In the genomic region with DNA sequence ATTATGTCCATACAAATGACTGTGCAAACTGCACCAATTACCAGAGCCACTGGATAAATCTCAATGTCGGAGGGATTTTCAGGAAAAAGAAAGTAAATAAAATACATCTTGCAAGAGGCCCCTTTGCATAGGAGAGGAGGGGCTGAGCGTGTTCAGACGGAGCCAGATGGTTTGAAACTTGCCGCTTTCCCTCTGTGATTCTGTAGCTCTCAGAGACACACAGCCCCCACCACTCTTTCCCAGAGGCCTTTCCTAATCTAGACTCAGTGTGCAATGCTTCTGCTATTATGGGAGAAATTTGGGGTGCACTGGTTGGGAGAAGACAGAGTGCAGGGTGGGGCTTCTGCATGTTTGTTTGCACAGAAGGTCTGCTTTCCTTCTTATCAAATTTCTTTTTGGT, we compare ENCODE assay signal across 25 mouse cellular contexts.
DNase-seq lines count a peak whose midpoint lies in the region; ATAC-seq lines count a peak whose summit lies in the region.
"Had no signal": no experiment of that assay in that cellular context is flagged by ENCODE, and none has a peak within 500 bp of the region (broad histone marks: within the 10 kb centered on the region; RNA-seq: fewer than 3 reads in every experiment).

No protein-coding gene starts in this region.

- no peak overlapping the region for H3K4me3 ChIP-seq in forebrain, embryonic 15.5 days
- H3K4me3 ChIP-seq in forebrain, embryonic 12.5 days (replicated peaks) = no peak overlapping the region
- no peak overlapping the region for H3K4me3 ChIP-seq in embryonic facial prominence, embryonic 14.5 days (ENCODE audit: low read depth, low read length)
- H3K4me3 ChIP-seq: embryonic facial prominence, embryonic 15.5 days; heart, embryonic 12.5 days; heart, embryonic 15.5 days; hindbrain, embryonic 10.5 days; hindbrain, embryonic 13.5 days; intestine, embryonic 15.5 days had no signal

- no peaks in the 10 kb centered on the region for H3K36me3 ChIP-seq in forebrain, embryonic 15.5 days
- no peaks in the 10 kb centered on the region for H3K36me3 ChIP-seq in forebrain, embryonic 12.5 days (replicated peaks)
- H3K36me3 ChIP-seq in embryonic facial prominence, embryonic 14.5 days (ENCODE audit: control insufficient read depth, insufficient read depth, low read length) = no peaks in the 10 kb centered on the region
- H3K36me3 ChIP-seq: embryonic facial prominence, embryonic 15.5 days; heart, embryonic 12.5 days; heart, embryonic 15.5 days; hindbrain, embryonic 10.5 days; hindbrain, embryonic 13.5 days; intestine, embryonic 15.5 days had no signal

- no peak overlapping the region for H3K9ac ChIP-seq in forebrain, embryonic 15.5 days (replicated peaks)
- H3K9ac ChIP-seq in forebrain, embryonic 12.5 days = no peak overlapping the region
- H3K9ac ChIP-seq in embryonic facial prominence, embryonic 14.5 days (ENCODE audit: low read depth, low read length) = no peak overlapping the region
- H3K9ac ChIP-seq: embryonic facial prominence, embryonic 15.5 days; heart, embryonic 12.5 days; heart, embryonic 15.5 days; hindbrain, embryonic 13.5 days; intestine, embryonic 15.5 days had no signal

- peaks cover 6% of the 10 kb centered on the region; the same call in 1 of the 2 replicates for H3K4me1 ChIP-seq in forebrain, embryonic 15.5 days
- H3K4me1 ChIP-seq in forebrain, embryonic 12.5 days = no peaks in the 10 kb centered on the region
- H3K4me1 ChIP-seq in embryonic facial prominence, embryonic 14.5 days (ENCODE audit: control insufficient read depth, insufficient read depth, low read length) = no peaks in the 10 kb centered on the region
- H3K4me1 ChIP-seq: embryonic facial prominence, embryonic 15.5 days; heart, embryonic 12.5 days; heart, embryonic 15.5 days; hindbrain, embryonic 10.5 days; hindbrain, embryonic 13.5 days; intestine, embryonic 15.5 days had no signal

- 59% methylated on average over 4 of the region's 4 CpGs for WGBS in forebrain, embryonic 15.5 days
- 80% methylated on average over 4 of the region's 4 CpGs for WGBS in forebrain, embryonic 12.5 days
- WGBS in embryonic facial prominence, embryonic 14.5 days = 31% methylated on average over 4 of the region's 4 CpGs

- H3K27me3 ChIP-seq in forebrain, embryonic 15.5 days = no peaks in the 10 kb centered on the region
- no peaks in the 10 kb centered on the region for H3K27me3 ChIP-seq in forebrain, embryonic 12.5 days
- H3K27me3 ChIP-seq in embryonic facial prominence, embryonic 14.5 days (replicated peaks; ENCODE audit: control insufficient read depth, insufficient read depth, low read length) = no peaks in the 10 kb centered on the region
- H3K27me3 ChIP-seq: embryonic facial prominence, embryonic 15.5 days; heart, embryonic 12.5 days; heart, embryonic 15.5 days; hindbrain, embryonic 13.5 days; intestine, embryonic 15.5 days had no signal

- peak; percentile 85; the same call in 1 of the 2 replicates for ATAC-seq in forebrain, embryonic 15.5 days (replicated peaks)
- no peak for ATAC-seq in forebrain, embryonic 12.5 days (ENCODE audit: low FRiP score)
- ATAC-seq in frontal cortex, adult (ENCODE audit: low TSS enrichment) = peak; percentile 50
- ATAC-seq in embryonic facial prominence, embryonic 14.5 days (ENCODE audit: low read depth) = no peak
- ATAC-seq: CD4-positive, CD25-positive, alpha-beta regulatory T cell, adult 4 months; hindbrain, embryonic 16.5 days; intestine, embryonic 15.5 days had no signal

- H3K27ac ChIP-seq in forebrain, embryonic 15.5 days (replicated peaks) = no peak overlapping the region
- no peak overlapping the region for H3K27ac ChIP-seq in forebrain, embryonic 12.5 days
- H3K27ac ChIP-seq in embryonic facial prominence, embryonic 14.5 days (replicated peaks; ENCODE audit: low read depth, low read length) = no peak overlapping the region
- H3K27ac ChIP-seq: embryonic facial prominence, embryonic 15.5 days; heart, embryonic 15.5 days; hindbrain, embryonic 10.5 days; hindbrain, embryonic 13.5 days; intestine, embryonic 15.5 days had no signal

- no peak overlapping the region for H3K4me2 ChIP-seq in forebrain, embryonic 15.5 days (replicated peaks)
- no peak overlapping the region for H3K4me2 ChIP-seq in forebrain, embryonic 12.5 days
- no peak overlapping the region for H3K4me2 ChIP-seq in embryonic facial prominence, embryonic 14.5 days (ENCODE audit: low read depth, low read length)
- H3K4me2 ChIP-seq: embryonic facial prominence, embryonic 15.5 days; heart, embryonic 12.5 days; heart, embryonic 15.5 days; hindbrain, embryonic 13.5 days; intestine, embryonic 15.5 days had no signal

- no peaks in the 10 kb centered on the region for H3K9me3 ChIP-seq in forebrain, embryonic 15.5 days
- no peaks in the 10 kb centered on the region for H3K9me3 ChIP-seq in forebrain, embryonic 12.5 days
- no peaks in the 10 kb centered on the region for H3K9me3 ChIP-seq in embryonic facial prominence, embryonic 14.5 days (ENCODE audit: control insufficient read depth, low read length)
- H3K9me3 ChIP-seq: embryonic facial prominence, embryonic 15.5 days; heart, embryonic 12.5 days; heart, embryonic 15.5 days; hindbrain, embryonic 10.5 days; hindbrain, embryonic 13.5 days; intestine, embryonic 15.5 days had no signal

- DNase-seq in frontal cortex, postnatal 36 days (ENCODE audit: low spot score in 2 of 2) = no peak
- peak; percentile 34 for DNase-seq in embryonic facial prominence, embryonic 14.5 days (ENCODE audit: low spot score)
- DNase-seq in left cerebral cortex, adult 18-20 months (ENCODE audit: low spot score in 2 of 2) = no peak
- DNase-seq: adrenal gland, adult 2 months; adrenal gland, postnatal 14 days; cerebellum, adult 11 months; cerebellum, adult 2 months; cerebellum, adult 9-11 months; cerebellum, postnatal 25 days; gastrocnemius, postnatal 25 days; heart, adult 18-20 months; heart, postnatal 10 days; heart, postnatal 36 days; kidney, adult 11 months had no signal

Comparison
In these comparisons a context has a peak if more than half of its experiments do, and no peak if none do; other contexts are left out.
1. ATAC-seq: peak in forebrain, embryonic 15.5 days (single experiment) and frontal cortex, adult (single experiment); none in forebrain, embryonic 12.5 days (single experiment) and embryonic facial prominence, embryonic 14.5 days (single experiment).